Mouse (Mus musculus) C2C12 (cell line): ENCODE measurements at regions not wholly inside any gene's neighbourhood (a gene's known extent, or its start where the extent isn't known, plus 50 kb on each side); places are given as distances from the start of the nearest gene placed in this dataset.

Experiments used
- H3K27me3 ChIP-seq: one replicate; pipeline ENCODE4 v1.6.1; 2011; ENCODE audit not compliant: control insufficient read depth, insufficient read depth, insufficient read length
- H3K36me3 ChIP-seq: one replicate; pipeline ENCODE4 v1.6.1; 2011; ENCODE audit not compliant: control insufficient read depth, insufficient read depth
- H3K4me3 ChIP-seq: one replicate; pipeline ENCODE4 v1.5.1; 2011; ENCODE audit warnings: mild to moderate bottlenecking, control low read depth; ENCODE audit not compliant: poor library complexity, insufficient read depth, severe bottlenecking
- H3K79me2 ChIP-seq: one replicate; pipeline ENCODE4 v1.6.1; 2011; ENCODE audit not compliant: control insufficient read depth, insufficient read depth
- H3K79me3 ChIP-seq: one replicate; pipeline ENCODE4 v1.6.1; 2011; ENCODE audit warnings: low read depth, control low read depth
- H3ac ChIP-seq: one replicate; pipeline ENCODE3; 2011; ENCODE audit warnings: low read depth; ENCODE audit not compliant: control insufficient read depth, insufficient read length
- CEBPB ChIP-seq: IDR thresholded peaks from one replicate; pipeline ENCODE4 v1.6.1; 2011; ENCODE audit warnings: low read depth, mild to moderate bottlenecking, control low read depth, moderate library complexity
- CTCF ChIP-seq: IDR thresholded peaks from one replicate; pipeline ENCODE4 v1.5.1; 2011; ENCODE audit not compliant: control insufficient read depth, insufficient read depth, insufficient read length
- FOSL1 ChIP-seq: IDR thresholded peaks from one replicate; pipeline ENCODE4 v1.8.0; 2011; ENCODE audit warnings: mild to moderate bottlenecking, low read length; ENCODE audit not compliant: poor library complexity, insufficient read depth, severe bottlenecking
- MAX ChIP-seq: IDR thresholded peaks from one replicate; pipeline ENCODE4 v1.6.1; 2011; ENCODE audit warnings: mild to moderate bottlenecking, control low read depth
- MYOD1 ChIP-seq: IDR thresholded peaks from one replicate; pipeline ENCODE4 v1.6.1; 2011; ENCODE audit warnings: low read depth; ENCODE audit not compliant: control insufficient read depth, insufficient read length
- MYOG ChIP-seq: IDR thresholded peaks from one replicate; pipeline ENCODE4 v1.6.1; 2011; ENCODE audit not compliant: control insufficient read depth, insufficient read length; ENCODE audit errors: extremely low read depth
- USF1 ChIP-seq: IDR thresholded peaks from one replicate; pipeline ENCODE4 v1.6.1; 2011; ENCODE audit warnings: low read depth, mild to moderate bottlenecking, control low read depth, moderate library complexity

DNA sequence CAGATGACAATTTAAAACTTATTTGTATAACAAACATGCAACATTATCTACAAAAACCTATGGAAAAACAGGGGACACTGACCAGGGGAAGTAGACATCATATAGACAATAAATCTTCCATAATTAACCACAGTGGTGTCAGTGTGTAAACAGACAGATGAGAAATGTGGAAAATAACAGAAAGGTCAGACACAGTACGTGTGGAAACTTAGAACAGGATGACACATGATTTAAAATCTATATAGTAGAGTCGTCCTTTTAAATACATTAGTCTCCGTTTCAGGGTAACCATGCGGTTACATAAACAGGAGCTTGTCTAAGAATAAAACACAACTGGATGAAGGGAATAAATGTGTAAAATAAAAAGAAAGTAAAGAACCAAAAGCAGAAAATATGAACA lies 284.1 kb downstream of the Kcnj2 start:
- Histone ChIP-seq H3K36me3 (no peaks in the 10 kb centered on the region), H3K4me3 (no peak overlapping the region), H3ac (no peak overlapping the region), H3K79me2 (no peaks in the 10 kb centered on the region), H3K27me3 (no peaks in the 10 kb centered on the region), H3K79me3 (no peaks in the 10 kb centered on the region)
- TF ChIP-seq MYOG (no peak), USF1 (no peak), CTCF (no peak), FOSL1 (no peak), MYOD1 (no peak), MAX (no peak), CEBPB (no peak)

DNA sequence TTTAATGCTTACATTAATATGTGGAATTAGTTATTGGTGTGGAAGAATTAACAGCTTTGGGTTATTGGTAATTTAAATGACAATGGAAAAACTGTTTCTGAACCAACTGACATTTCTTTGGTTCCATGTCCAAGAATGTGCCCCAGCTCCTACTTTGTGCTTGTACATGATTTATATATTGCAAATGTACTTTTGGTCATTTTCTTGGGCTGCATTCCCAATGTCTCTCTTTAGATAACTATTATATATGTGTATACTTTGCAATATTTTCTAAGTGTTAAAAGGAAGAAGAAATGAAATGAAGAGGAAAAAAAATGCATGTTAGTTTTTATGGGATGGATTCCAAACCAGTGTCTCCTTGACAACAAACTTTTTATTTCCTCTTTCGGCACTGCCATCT lies 297.4 kb downstream of the Kcnj2 start:
- Histone ChIP-seq H3K27me3 (no peaks in the 10 kb centered on the region), H3K36me3 (no peaks in the 10 kb centered on the region), H3K79me2 (no peaks in the 10 kb centered on the region), H3K4me3 (no peak overlapping the region), H3K79me3 (no peaks in the 10 kb centered on the region), H3ac (no peak overlapping the region)
- no peak for TF ChIP-seq USF1
- no peak for TF ChIP-seq MAX
- no peak for TF ChIP-seq CEBPB
- no peak for TF ChIP-seq MYOG
- TF ChIP-seq FOSL1, result no peak
- no peak for TF ChIP-seq MYOD1
- no peak for TF ChIP-seq CTCF

DNA sequence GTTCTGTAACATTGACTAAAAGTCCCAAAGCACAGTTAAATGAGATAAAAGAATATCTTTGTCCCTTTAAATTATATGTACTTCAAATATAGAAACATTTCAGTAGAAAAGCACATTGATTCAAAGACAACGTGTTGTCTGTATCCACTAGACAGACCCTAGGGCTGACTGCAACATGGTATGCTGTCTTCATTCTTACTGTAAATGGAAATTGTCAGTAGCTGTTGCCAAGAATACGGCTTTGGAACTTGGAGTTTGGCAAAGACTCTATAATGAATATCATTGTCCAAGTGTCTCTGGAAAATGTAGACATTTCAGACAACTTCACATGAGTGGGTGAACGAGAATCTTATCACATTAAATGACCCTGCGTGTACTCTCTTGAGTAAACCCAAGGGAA lies 311.2 kb downstream of the Kcnj2 start:
- H3K36me3 ChIP-seq, result no peaks in the 10 kb centered on the region
- TF ChIP-seq MYOG (no peak), CEBPB (no peak), USF1 (no peak)
- H3K27me3 ChIP-seq, result no peaks in the 10 kb centered on the region
- no peaks in the 10 kb centered on the region for H3K79me3 ChIP-seq
- H3K79me2 ChIP-seq, result no peaks in the 10 kb centered on the region
- H3ac ChIP-seq, result no peak overlapping the region
- H3K4me3 ChIP-seq, result no peak overlapping the region

DNA sequence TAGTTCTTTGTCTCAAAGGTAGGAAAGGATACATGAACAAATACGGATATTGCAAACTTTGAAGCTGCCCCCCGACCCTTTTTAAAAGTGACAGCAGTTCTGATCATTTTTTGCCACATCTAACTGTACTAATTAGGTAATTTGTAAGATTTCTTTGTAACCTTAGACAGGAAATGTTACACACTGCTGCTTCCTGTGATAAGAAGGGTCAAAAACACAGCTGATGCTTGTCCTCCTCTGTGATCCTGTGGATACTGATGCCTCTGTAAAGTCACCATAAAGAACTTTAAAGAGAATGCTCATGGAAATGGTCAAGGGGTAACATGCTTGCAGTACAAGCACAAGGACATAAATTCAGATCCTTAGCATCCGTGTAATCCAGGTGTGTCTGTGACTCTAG lies 313.9 kb downstream of the Kcnj2 start:
- Histone ChIP-seq H3ac (no peak overlapping the region), H3K79me2 (no peaks in the 10 kb centered on the region), H3K4me3 (no peak overlapping the region), H3K79me3 (no peaks in the 10 kb centered on the region), H3K27me3 (no peaks in the 10 kb centered on the region), H3K36me3 (no peaks in the 10 kb centered on the region)
- no peak for TF ChIP-seq FOSL1
- TF ChIP-seq CEBPB, result no peak
- no peak for TF ChIP-seq MYOG
- TF ChIP-seq USF1, result no peak
- TF ChIP-seq CTCF, result no peak
- TF ChIP-seq MAX, result no peak
- no peak for TF ChIP-seq MYOD1

DNA sequence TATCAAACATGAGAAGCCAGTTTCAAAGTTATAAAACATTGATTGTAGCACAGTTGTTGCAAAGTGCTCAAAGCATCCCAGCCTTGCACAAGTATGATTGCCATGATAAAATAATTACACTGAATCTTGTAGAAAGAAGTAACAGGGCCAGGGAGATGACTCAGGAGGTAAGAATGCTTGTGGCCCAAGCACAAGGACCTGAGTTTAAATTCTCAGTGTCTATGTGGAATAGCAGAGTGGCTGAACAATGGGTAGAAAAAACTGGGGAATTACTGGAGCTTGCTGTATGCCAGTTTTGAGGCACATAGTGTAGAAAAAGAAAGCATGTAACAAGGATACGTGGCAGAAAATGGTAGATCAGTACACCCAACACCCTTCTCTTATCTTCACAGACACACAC lies 332.7 kb downstream of the Kcnj2 start:
- Histone ChIP-seq H3ac (no peak overlapping the region), H3K36me3 (no peaks in the 10 kb centered on the region), H3K79me2 (no peaks in the 10 kb centered on the region), H3K27me3 (no peaks in the 10 kb centered on the region), H3K79me3 (no peaks in the 10 kb centered on the region), H3K4me3 (no peak overlapping the region)
- TF ChIP-seq MYOD1 (no peak), FOSL1 (no peak), MYOG (no peak), MAX (no peak), CTCF (no peak), USF1 (no peak), CEBPB (no peak)

GRCm38 (mm10) chr11:111409266-111409665 lies 343.3 kb downstream of the Kcnj2 start:
- H3K27me3 ChIP-seq, result no peaks in the 10 kb centered on the region
- TF ChIP-seq MYOG (no peak), CEBPB (no peak), MAX (no peak), USF1 (no peak), CTCF (no peak), MYOD1 (no peak), FOSL1 (no peak)
- no peaks in the 10 kb centered on the region for H3K36me3 ChIP-seq
- H3K79me3 ChIP-seq, result no peaks in the 10 kb centered on the region
- no peak overlapping the region for H3K4me3 ChIP-seq
- H3ac ChIP-seq, result no peak overlapping the region
- H3K79me2 ChIP-seq, result no peaks in the 10 kb centered on the region
